Mouse (Mus musculus) retina, embryonic 14.5 days (tissue): ENCODE data around the gene Tceal8.
"Not testable (repeated sequence)": the region's sequence is repeated elsewhere in the genome, so short reads cannot be mapped to it uniquely, and the experiment has no call there.

ENCODE experiments used
- DNase-seq: peaks from one replicate; pipeline ENCODE4 v3.0.0-alpha.2; 2015; ENCODE audit warnings: low spot score

The Tceal8 gene

DNA sequence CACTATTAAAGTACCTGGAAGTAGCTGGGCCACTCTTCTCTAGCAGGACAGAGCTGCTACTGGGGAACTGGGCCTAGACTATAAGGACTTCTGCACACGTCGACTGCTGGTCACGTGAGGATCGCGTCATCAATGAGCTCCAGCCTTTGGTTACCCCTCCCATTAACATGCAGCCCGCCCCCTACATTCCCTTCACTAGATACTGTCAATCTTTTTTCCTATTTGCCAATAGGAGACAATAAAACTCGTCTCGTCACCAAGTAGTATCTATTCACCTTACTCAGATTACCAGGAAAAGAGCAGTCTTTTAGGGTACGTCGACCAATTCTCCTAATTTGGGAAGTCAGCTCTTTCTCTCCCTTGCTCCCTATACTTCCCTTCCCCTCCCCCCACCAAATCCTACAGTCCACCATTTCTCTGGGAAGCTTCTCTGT, at the start of gene Tceal8:
Tceal8 (minus strand) TSS at position 225 of the 434 bp plus-strand sequence.
- DNase-seq: peak; percentile 88

DNA sequence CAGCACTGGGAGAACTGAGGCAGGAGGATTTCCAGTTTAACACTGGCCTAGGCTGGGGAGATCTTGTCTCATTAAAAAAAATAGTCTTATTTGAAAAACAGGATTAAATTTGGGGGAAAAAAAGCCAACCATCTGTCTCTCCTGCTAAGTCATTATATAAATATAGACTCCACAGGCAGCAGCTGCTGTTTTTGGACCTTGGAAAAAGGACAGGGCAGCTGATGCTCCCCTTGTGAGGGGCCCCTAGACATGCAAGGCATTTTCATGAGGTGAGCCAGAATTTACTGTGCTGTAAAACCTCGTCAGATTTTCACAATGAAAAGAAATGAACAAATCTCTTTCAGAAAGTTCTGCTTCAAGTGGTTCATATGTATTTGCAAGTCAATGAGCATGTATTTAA, 44.2 kb upstream of the Tceal8 start:
- no peak for DNase-seq

DNA sequence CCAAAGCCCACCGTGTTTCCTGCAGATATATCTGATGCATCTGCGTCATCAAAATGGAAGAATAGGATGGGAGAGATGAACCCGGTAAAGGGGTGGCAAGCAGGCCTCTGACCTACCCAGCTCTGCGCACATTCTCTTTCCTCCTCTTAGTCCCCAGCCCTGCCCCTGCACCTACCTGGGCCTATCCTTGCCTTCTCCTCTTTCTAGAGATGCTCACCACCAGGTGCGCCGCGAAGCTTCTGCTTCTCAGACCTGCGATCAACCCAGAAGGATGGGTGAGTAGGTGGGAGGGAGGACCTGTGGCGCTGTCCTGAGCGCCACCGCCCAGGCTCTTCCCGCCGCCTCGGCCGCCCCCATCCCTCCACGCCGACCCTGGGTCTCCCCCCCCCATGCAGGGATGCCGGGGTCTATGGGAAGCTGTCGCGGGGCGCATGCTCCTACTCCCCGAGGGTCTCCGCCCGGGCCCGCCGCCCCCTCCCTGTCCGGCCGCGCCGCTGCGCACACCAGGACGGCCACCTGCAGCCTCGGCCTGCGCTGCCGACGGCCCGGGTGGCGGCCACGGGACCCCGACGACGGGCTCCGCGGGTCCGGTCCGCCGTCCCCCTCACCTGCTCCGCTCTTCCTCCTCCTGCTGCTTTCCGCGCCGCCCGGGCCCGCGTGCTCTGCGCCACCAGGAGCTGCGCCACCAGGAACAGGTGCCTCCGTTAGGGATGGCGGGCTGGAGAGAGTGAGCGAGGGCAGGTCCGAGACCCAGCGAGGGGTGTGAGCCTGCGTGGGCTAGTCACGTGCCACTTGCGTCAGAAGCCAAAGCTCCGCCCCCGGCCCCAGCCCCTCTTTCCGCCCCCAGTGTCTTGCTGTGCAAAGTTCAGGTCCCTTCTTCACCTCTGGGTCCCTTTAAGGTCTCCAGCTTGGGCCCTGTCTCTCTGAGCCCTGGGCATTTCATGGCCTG, 42.9 kb upstream of the Tceal8 start, which contains the start of the genes Tceal7 and Bex1:
Tceal7 (plus strand) TSS at position 51 of the 949 bp plus-strand sequence.
Bex1 (minus strand) TSS at position 785 of the 949 bp plus-strand sequence.
- not testable (repeated sequence) for DNase-seq

DNA sequence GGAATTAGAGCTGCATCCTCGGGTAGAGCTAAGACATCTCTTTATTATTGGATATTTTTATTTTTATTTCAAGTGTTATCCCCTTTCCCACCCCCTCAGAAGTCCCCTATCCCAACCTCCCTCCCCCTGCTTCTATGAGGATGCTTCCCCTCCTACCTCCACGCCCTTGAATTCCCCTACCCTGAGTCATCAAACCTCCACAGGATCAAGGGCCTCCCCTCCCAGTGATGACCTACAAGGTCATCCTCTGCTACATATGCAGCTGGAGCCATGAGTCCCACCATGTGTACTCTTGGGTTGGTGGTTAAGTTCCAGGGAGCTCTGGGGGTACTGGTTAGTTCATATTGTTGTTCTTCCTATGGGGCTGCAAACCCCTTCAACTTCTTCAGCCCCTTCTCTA, 41.3 kb upstream of the Tceal8 start:
- DNase-seq: no peak

DNA sequence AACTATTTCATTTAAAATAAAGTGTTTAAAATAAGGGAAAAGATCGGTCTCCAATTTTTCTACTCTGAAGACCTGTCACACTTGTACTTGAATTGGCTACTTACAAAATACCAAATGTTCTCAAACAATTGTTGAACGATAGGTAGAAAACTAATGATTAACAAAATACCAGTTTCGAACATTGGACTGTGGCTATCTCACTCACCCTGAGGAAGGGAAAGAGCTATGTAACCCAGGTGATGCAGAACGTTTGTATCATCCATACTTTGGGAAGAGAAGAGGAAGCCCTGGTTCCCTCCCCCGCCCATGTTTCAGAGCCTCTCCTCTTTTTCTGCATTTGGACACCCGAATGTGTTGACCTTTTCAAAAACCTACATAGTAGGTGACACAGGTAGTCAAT, 32.3 kb upstream of the Tceal8 start:
- DNase-seq: no peak

DNA sequence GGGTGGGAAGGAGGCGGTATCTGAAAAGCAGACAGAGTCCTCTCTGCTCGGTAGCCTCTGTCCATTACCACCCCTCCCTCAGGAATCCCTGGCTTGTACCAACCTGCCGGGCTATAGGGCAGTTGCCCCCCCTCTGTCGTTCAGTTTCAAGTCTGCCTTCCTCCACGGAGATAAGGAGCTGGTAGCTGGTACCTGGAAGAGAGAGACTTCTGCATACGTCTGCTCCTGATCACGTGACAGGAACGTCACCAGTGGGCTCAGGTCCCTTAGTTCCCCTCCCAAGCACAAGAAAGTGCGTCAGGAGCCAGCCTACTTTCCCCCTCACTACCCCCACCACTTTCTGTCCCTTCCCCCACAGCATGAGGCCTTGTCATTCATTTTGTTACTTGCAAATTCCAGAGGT, 31.5 kb upstream of the Tceal8 start, which contains the start of gene Tceal5:
Tceal5 (minus strand) TSS at position 213 of the 403 bp plus-strand sequence.
- peak; percentile 48 for DNase-seq

DNA sequence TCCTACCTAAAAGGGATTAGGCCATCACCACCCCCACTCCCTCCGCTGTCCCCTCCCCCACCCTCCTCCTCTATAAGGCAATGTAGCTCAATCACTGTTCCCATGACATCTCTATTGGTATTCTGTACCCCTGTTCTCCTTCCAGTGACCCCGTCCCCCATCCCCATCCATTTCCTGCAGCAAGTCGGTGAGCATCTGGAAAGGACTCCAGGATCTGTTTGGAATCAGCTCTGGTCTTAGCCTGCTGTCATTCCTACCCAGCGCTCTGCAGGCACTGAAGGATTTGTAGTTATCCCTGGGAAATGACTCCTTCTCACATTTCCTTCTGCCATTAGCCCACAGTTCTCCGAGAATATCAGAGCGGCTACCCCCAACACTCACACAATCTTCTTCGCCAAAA, 31.1 kb upstream of the Tceal8 start:
- DNase-seq: no peak

DNA sequence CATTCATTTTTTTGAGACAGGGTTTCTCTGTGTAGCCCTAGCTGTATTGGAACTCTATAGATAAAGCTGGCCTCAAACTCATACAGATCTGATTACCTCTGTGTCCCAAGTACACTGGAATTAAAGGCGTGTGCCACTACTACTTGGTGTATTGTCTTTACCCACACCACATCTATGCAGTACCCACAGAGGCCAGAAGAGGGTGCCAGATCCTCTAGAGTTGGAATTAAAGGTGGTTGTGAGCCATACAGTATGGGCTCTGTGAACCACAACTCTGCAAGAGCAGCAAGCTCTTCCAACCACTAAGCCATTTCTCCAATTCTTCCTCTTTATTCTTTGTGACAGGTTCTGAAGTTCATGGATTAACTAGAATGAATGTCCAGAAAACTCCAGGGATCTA, 24.7 kb upstream of the Tceal8 start:
- peak; percentile 42 for DNase-seq

DNA sequence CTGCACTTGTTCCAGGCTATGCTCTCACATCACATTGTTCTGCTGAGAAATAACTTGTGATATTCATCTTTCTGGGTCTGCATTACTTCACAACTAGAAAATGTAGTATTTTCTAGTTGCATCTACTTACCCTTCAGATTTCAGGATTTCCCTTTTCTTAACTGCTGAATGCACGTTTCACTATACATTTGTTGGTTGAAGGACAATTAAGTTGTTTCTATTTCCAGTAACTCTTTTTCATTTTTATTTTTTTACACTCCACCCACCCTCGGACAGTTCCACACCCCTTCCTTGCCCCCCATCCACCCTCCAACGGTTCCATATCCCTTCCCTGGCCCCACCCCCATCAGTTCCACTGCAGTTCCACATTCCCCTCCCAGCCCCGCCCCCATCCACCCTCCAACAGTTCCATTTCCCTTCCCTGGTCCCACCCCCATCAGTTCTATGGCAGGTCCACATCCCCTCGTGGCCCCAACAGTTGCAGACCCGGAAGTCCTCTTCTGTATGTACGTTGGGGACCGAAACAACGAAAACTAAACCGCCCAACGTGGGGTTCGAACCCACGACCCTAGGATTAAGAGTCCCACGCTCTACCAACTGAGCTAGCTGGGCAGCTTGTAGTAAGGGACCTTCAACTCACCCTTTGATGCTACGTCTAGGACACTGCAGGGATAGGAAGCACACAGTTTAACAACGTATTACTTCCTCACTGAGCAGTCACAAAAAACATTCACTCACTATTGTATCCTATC, 23.2 kb upstream of the Tceal8 start:
- DNase-seq: no peak

DNA sequence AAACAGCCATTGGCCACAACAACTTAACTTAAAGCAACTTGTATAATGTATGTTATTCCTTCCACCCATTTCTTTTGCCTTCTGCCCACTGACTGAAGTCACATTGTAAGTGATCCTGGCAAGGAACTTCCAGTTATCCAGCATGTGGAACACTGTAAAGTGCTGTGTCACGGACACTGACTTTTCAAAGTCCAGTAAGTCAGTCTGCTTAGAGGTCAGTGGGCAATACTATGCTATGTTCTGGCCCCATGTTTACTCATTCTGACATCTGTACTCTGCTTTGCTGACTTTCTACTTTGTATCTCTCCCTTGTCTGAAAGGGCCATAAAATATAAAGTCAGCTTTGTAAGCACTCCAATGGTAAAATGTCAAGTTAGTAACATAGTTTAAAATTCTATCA, 11.0 kb upstream of the Tceal8 start:
- no peak for DNase-seq

DNA sequence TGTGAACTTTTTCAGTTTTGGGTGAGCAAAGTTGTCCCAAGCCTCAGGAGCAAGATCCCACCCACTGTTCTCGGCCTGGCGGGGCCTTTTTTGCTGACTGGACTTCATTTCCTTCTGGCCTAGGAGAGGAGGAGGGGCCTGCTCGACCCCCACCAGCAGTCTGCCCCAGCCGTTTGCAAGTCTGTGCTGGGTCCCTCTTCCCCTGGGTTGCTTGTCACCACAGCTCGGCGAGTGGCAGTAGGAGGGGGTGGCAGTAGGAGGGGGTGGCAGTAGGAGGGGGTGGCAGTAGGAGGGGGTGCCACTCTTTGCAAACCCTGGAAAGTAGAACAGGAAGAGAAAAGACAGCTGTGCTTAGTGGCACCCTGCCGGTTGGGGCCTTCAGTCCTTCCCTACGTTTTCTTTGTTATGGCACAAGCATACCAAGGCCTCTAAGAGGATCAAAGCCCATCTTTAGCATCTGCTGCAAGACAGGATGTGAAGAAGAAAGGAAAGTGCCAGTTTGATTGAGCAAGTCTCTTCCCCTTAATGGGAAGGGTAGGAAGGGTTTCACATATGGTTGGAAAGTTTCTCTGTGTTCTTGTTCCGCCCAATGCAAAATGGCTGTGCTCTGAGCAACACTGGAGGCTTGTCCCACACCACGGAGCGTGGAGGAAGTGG, 8.9 kb upstream of the Tceal8 start:
- DNase-seq: peak; percentile 36

DNA sequence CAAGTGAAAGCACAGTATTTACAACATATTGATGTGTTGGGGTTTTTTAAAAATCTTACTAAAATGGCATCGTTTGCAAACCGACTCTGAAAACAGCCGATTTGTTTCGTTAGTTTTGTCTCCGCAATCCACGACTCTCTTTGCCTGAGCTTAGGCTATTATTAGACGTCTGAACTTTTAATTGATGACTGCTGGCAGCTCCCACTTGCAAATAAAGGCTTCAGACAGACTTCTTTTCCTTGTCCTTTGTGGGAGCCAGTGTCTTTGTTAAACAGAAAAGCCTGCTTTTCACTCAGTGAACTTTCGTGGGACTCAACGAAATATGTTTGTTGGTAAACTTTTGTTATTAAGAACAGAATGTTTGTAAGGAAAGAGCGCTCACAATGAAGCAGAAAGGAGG, 644 bp upstream of the Tceal8 start:
- peak; percentile 22 for DNase-seq

DNA sequence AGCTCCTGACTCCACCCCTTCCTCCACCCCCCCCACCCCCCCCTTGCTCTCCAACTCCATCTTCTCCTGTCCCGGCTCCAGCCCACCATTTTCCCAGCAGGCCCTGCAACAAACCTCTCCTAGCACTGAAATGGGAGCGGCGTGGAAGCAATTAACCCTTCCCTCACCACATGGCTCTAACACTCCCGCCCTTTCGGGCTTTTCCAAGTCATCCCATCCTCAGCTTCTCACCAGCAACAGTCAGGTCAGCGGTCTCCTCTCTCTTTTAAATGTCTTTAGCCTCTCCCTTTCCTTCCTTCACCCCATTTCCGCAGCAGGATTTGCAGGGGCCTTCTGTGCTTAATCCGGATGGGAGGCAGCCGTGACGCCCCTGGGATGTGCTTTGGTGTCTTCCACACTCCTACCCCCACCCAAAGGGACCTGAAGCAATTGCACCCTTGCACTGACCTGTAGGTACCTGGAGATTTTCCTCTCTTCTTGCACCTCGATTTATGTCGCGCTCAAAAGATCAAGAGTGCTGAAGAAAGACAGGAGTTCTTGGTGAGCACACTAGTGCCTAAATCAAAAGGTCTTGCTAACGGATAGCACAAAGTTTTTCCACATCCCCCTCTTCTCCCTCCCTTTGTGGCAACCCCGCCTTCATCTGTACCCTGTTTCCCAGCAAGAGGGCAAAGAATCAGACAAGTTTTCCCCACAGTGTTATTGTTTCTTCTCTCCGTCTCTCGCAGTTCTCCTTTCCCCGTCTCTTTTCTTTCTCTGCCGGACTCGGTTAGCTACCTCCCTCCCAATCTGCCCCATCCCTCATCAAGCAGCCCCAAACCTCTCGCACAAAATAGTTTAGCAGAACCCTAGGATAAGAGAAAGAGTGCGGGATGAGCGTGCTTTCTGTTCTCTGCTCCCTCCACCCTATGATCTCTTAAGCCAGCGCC, 689 bp downstream of the Tceal8 start:
- peak; percentile 77 for DNase-seq

DNA sequence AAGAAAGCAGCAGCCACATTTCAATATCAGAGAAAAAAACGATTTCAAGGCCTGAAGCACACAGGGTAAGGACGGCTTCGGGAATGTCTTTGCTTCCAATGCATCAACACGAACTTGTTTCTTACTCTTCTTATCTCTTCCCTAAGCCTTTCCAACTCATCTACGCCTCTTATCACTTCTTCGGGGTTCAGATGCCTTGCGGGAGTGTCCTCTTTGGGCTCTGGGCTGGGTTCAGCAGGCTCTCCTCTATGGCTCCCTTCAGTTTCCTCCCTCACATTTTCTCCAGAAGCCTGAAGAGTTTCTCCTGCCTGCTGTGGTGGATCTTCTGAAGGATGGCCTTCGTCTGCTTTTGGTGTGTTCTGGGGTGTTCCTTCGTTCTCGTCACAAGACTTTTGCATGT, 1.5 kb downstream of the Tceal8 start:
- DNase-seq: no peak

DNA sequence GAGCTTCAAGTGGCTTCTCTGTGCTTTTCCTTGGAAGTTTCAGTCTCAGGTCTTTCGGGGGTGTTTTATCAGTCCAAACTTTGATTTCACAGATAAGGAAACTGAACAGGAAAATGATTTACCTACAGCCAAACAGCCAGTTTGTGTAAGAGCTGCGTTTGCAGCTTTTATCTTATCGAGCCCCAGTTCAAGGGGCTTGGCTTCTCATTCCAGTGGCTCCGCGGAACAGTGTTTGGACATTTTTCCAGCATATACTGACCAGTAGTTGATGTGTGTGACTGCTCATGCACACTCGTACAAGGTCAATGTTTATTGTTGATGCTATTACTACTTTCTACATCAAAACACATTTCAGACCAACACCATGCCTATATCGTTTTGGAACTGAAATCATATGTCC, 27.9 kb downstream of the Tceal8 start:
- no peak for DNase-seq

DNA sequence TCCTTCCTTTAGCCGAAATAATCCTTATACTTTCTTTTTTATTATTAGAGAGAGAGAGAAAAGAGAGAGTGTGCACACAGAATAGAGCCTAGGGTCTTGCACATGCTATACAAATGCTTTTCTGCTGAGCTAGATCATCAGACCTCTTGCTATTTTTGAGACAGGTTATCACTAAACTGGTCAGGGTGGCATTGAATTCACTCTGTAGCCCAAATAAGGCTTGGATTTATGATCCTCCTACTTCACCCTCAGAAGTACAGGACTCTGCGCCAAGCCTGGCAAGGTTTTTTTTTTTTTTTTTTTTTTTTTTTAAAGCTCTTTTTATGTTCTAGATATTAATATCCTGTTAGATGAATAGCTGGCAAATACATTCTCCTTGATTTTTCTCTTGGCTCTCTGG, 28.4 kb downstream of the Tceal8 start:
- DNase-seq: no peak

DNA sequence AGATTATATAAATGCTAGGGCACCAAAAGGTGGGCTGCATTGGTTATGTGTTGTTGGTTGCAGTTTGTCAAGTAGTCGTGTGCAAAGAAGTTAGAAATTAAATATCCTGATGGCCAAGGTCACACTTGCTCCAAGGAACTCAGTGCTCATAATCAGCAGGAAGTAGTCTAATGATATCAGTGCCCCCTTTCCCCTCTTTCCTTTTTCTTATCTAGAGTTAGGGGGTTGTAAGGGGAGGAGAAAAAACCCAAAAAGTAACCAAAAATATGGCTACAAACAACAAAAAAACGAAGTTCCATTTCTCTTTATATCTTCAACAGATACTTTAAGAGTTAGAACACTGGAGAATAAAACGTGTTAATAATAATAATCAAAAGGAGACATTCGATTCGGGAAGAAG, 30.8 kb downstream of the Tceal8 start:
- no peak for DNase-seq

DNA sequence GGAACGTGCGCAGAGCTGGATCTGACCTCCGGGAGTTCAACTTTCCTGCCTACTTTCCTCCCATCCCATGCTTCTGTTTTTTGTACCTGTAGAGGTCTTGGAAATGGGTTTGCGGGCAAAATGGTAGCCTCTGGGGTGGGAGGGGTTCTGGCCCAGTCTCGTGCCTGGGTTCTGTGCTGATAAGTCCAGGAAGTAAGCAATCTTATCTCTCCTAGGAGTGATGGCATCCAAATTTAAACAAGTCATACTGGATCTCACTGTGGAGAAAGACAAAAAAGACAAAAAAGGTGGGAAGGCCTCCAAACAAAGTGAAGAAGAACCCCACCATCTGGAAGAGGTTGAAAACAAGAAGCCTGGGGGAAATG, 32.5 kb downstream of the Tceal8 start:
- DNase-seq: not testable (repeated sequence)

DNA sequence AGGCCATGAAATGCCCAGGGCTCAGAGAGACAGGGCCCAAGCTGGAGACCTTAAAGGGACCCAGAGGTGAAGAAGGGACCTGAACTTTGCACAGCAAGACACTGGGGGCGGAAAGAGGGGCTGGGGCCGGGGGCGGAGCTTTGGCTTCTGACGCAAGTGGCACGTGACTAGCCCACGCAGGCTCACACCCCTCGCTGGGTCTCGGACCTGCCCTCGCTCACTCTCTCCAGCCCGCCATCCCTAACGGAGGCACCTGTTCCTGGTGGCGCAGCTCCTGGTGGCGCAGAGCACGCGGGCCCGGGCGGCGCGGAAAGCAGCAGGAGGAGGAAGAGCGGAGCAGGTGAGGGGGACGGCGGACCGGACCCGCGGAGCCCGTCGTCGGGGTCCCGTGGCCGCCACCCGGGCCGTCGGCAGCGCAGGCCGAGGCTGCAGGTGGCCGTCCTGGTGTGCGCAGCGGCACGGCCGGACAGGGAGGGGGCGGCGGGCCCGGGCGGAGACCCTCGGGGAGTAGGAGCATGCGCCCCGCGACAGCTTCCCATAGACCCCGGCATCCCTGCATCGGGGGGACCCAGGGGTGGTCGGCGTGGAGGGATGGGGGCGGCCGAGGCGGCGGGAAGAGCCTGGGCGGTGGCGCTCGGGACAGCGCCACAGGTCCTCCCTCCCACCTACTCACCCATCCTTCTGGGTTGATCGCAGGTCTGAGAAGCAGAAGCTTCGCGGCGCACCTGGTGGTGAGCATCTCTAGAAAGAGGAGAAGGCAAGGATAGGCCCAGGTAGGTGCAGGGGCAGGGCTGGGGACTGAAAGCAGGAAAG, 33.1 kb downstream of the Tceal8 start, which contains the start of gene Bex4:
Bex4 (plus strand) TSS at position 170 of the 813 bp plus-strand sequence.
- not testable (repeated sequence) for DNase-seq

DNA sequence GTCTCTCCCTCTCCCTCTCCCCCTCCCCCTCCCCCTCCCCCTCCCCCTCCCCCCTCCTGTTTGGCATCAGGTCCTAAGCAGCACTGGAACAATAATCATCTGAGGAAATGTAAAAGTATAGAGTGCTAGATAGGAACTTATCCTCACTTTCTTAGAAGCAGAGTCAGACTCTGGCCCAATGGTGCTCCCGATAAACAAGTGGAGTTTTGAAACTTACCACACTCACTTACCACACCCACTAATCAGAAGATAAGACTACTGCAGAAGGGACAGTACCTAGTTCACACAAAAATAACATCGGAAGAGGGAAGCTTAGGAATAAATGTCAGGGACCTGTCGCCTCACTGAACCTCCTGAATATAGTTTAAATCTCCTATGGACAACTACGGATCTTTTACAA, 36.6 kb downstream of the Tceal8 start:
- no peak for DNase-seq
